Mouse (Mus musculus): ENCODE measurements around the gene Kansl1.

GRCm38 (mm10) chr11:104329185-104329926, 139.3 kb downstream of the Kansl1 start:
- TF ChIP-seq CHD2 (IDR thresholded peaks at IDR 0.05; ENCODE audit: low read depth, low read length) (no peak), MAFK (IDR thresholded peaks at IDR 0.05; ENCODE audit: insufficient read depth, low read depth, low read length) (no peak), HCFC1 (IDR thresholded peaks at IDR 0.05; ENCODE audit: borderline replicate concordance, insufficient read depth, low read length) (no peak), ZC3H11A (IDR thresholded peaks at IDR 0.05; ENCODE audit: borderline replicate concordance, low read depth, low read length) (no peak)
